Mouse (Mus musculus) layer of hippocampus, postnatal 25 days (tissue): ENCODE measurements around the gene Npc2. TPM values are rescaled to one million over a fixed set of nuclear protein-coding genes. Genes with fewer than 3 reads are reported as not detected.

ENCODE experiments used
- DNase-seq, 2 experiments: peaks; one replicate each; pipeline ENCODE4 v3.0.0; 2022; ENCODE audit warnings: mixed read lengths in 2 of 2, low spot score in 1 of 2; ENCODE audit errors: extremely low spot score in 1 of 2
- total RNA-seq, 2 experiments: library from RNA; stranded (reverse); gene quantifications; 2 replicates each; pipeline ENCODE4 v1.2.3; 2021

Npc2 gene
- total RNA-seq, 2 experiments from 2014 or later = 34.6 to 34.7 TPM

DNA sequence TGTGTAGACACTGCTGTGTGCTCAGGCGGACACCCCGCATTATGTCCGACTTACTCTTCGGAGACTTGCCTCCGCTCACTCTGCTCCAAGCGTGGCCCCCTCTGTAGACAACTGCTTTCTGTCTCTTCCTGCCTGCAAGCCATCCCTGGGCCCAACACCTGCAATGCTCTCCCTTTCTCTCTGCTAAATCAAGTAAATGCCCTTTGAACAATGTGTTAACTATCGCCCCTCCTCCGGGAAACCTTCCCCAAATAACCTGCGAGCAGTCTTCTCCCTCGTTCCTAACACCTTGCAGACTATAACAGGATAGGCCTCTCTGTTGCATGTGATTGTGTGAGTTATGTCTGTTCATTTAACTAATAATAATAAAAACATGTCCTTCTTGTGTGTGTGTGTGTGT is 29.5 kb downstream of the Npc2 start:
- DNase-seq = no peak

DNA sequence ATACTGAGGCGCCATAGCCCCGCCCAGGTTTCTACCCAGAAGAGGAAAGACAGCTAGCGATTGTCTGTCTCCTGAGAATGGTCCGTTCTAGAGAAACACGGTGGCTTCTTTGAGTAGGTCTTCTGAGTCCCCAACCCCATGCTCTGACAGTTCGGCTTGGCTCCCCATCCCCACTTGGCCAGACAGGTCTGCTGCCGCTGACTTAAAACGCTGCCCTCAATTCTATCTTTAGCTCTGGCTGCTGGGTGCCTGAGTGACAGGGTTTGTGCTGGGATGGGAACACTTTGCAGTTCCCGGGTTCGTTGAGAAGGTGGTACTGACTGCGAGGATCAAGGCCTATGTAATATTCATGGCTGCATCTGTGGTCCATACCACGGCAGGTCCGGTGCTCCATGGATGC is 39.6 kb downstream of the Npc2 start:
- no peak for DNase-seq

DNA sequence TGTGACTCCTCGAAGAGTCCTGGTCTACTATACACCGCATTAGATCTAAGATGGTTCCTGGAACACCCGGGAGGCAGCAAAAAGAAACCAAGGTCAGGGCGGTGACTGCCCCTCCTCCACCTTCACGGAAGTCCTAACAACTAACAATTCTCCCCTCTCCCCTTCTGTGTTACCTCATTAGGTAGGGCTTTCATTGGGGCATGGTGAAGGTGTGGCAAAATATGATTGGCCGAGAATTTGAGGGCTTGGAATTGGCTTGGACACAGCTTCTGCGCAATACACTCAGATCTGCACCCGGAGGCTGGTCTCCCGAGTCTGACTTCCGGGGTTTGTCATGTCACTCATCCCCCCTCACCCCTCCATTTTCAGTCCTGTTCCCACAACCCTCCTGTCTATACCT is 44.5 kb downstream of the Npc2 start:
- no peak for DNase-seq

DNA sequence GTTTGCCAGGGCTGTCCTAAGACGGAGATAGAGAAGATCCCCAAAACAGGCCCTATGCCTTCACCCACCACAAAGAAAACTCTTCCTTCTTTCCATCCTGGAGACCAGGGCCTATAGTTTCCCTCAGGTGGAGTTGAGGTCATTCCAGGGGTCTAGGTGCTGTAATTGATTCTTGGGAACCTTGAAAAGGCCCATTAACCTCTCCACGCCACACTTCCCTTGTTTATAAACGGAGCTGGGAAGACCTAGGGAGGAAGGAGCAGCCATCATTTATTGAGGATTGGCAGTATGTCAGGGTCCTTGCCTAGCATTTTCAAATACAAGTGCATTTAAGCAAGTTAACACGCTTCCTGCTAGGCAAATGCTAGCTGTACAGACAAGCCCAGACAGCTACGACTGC is 45.5 kb downstream of the Npc2 start:
- no peak for DNase-seq

DNA sequence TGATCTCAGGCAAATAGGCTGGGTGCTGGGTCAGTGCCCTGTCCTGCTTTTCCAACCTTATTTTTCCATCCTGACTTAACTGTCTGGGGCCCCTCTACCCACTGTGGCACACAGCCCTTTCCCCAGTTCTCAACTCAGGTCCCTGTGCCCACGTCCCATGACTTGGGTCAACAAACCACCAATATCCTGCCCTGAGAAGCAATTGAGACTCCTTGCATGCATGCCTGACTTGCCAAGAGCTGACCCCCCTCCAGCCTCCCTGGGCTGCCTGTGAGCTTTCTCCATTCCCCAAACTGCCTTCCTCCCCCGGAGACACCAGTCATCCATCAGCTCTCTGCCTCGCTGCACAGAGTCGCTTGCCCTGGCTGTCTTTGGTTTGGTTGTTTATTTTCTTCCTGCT is 46.0 kb downstream of the Npc2 start:
- DNase-seq = no peak

DNA sequence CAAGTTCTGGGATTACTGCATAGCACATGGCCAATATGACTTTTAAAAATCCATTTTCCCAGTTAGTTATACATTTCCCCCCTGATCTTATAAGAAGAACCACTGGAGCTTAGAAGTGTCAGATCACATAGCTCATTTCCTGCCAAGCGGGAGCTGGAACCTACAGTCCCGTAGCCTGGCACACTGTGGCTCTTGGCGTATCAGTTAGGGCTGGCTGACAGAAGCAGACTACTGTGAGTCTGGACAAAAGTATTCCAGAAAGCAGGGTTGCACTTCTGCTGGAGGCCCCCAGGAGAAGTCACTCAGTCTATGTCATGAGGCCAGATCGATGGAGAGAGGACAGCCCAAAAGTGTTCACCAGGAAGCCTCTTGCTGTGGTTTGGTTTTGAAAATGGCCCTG is 46.6 kb downstream of the Npc2 start:
- no peak for DNase-seq

DNA sequence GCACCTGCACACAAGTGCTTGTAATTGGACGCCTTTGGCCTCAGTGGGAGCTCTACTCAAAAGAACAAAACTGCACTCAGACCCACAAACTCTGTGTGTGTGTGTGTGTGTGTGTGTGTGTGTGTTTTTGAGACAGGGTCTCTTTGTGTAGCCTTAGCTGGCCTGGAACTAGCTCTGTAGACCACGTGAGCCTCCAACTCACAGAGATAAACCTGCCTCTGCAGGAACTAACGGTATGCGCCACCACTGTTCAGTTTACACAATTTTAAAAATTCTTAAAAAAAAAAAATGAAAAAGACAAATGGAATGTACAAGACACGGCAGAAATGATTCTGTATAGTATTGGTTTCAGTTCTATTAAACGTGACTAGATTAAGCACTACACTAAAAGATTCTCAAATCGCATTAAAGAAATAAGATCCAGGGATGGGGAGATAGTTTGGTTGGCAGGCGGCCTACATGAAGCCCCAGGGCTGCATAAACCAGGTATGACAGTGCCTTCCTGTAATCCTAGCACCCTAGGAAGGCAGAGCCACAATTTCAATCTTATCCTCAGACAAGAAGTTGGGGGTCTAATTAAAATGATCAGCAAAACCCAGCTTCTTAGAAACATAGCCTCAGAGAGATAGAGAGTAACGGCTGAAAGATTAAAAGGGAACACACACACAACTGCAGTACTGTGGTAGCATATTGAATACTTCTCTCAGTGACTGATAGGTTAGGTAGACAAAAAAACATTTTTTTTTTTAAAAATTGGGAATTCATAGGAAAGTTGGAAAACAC is 54.3 kb downstream of the Npc2 start:
- DNase-seq = no peak

DNA sequence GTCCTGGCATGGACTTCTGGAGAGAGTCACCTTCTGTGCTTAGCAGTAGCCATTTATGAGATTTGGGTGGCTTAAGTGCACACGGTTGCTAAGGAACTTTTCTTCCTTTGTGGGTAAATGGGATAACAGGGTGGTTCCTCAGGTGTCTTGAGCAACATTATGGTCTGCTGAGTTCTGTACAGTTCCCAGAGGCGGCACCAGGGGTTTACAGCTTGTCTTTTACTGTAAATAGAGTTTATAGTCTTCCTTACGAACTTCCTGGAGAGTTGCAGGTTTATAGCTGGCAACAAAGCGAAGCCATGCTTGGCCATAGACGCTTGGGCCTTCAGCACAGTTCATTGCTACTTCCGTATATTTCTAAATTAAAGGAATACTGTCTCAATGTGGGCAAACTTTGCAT is 58.4 kb downstream of the Npc2 start:
- no peak for DNase-seq

DNA sequence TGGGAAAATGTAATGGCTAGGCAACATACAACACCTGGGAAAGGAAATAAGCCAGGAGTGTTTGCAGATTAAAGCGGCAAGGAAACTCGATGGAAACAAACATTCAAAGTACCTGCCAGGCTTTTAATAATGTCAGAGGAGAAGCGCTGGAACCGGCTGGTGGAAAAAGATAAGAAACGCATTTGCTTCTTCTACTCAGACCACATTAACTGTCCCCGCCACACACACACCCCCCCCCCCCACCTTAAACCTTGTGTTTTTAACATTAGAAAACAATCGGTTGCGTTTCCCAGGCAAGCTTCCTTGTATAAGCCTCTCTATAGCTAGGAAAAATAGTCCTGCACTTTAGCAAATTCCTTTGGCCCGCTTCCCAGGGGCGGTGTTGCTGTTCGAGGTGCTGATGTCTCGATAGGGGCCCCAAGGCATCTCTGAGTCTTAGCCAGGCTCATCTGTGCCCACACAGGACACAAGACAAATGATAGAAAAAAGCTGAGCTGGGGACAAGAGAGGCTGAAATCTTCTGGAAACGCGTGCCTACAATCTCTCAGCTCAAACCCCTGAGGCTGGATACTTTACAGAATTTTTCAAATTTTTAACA is 63.0 kb downstream of the Npc2 start:
- no peak for DNase-seq

DNA sequence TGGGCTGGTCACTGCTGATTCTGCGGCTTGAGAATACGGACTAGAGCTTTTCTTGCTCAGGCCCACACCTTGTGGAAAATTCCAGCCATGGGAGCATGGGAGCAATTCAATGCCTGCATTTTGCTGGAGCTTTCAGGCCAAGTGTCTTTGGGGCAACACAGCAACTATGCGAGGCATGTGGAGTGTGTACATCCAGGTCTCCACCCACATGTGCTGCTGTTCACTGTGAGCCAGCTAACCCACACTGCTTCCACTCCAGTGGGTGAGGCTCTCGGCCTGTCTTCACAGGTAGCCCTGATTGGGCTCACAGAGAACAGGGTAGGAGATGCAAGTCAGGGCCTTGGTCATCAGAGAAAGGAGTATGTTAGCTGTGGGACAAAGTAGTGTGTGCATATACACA is 65.1 kb downstream of the Npc2 start:
- DNase-seq = no peak

DNA sequence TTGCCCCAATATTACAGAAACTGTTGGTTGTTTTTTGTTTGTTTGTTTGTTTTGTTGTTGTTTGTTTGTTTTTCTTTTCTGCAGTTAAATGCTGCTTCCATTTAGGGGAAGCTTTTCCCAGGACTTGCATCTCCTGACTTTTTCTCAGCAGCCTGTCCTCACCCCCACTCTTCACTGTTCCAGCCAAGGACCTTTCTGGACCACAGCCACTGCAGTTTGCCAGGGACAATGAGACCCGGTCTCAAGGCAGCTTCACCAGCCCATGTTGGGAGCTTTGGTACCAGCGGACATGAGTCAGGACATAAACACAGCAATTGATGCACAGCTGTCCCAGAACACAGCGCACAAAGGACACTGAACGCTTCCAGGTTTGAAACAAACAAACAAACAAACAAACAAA is 66.1 kb downstream of the Npc2 start:
- DNase-seq = no peak

Other genes with a start within 250 kb of the Npc2 start
- under 1 TPM; 0.12 to 0.22 TPM for gene Vsx2, start 203.4 kb downstream of the Npc2 start, total RNA-seq
- gene Abcd4, start 155.7 kb downstream of the Npc2 start, total RNA-seq = 10 to 100 TPM; 14.1 to 15.5 TPM
- gene Vrtn, start 132.1 kb downstream of the Npc2 start, total RNA-seq = not detected
- 1 to 10 TPM; 7.3 to 7.5 TPM for gene Syndig1l, start 74.3 kb downstream of the Npc2 start, total RNA-seq
- gene Isca2, start 99 bp upstream of the Npc2 start, total RNA-seq = 10 to 100 TPM; 61.2 to 61.6 TPM
- gene Ltbp2, start 103.4 kb upstream of the Npc2 start, total RNA-seq = under 1 TPM; 0.20 to 0.45 TPM
- gene Fcf1, start 197.7 kb upstream of the Npc2 start, total RNA-seq = 10 to 100 TPM; 35.0 to 36.0 TPM
- 100 to 1,000 TPM; 115 to 117 TPM for gene Arel1, start 197.7 kb upstream of the Npc2 start, total RNA-seq
- 100 to 1,000 TPM in 1 of 2 experiments, 10 to 100 TPM in 1; 98.2 to 136 TPM for gene Ylpm1, start 223.2 kb upstream of the Npc2 start, total RNA-seq